Mouse (Mus musculus): ENCODE results near the gene Casp7.

Gene Casp7

DNA sequence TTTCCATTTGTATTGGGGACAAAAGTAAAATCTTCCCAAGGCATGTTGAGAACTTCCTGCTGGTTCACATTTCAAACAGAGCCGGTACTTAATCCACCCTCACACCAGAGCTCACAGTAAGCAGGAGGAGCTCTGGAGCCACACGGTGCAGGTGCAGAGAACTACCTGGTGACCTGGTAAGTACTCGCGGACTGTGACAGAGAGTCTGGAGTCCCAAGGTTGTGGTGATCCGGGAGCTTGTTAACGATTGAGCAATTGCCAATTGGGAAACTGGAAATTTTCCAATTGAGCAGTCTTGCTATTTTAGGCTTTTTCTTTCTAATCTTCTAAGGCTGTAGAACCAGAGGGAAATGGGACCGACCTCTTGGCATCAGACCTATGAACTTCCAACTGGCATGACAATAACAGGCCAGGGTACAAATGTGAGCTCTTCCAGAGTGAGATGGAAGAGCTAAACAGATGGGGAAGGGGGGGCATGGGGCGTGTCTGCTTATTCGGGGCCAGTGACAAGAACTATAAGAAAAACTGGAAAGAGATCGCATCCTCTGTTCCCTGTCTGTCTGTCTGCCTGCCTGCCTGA is 64.7 kb downstream of the Casp7 start, which contains the start of gene Plekhs1:
Gene Plekhs1 (plus strand): TSS at position 119 of the 580 bp plus-strand sequence.
- no peak for DNase-seq (ENCODE audit: extremely low read depth, low read depth)

DNA sequence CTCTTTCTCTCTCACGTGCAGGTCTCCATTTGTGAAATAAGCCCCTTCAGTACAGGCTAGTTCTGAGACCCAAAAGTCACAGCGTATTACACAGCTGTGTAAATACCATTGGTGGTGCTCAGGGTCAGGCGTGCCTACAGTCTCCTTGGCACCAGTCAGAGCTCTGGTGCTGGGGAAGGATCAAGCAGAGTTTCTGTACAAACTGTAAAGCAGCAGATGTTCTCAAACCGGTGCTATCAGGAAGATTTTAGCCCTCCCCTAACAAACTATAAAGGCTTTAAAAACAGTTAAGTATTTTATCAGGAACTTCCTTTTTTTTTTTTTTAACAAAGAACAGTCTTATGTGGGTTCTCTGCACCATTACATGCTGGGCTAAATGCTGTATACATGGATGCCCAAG is 65.9 kb downstream of the Casp7 start:
- peak; percentile 77 for DNase-seq (ENCODE audit: extremely low read depth, low read depth)

DNA sequence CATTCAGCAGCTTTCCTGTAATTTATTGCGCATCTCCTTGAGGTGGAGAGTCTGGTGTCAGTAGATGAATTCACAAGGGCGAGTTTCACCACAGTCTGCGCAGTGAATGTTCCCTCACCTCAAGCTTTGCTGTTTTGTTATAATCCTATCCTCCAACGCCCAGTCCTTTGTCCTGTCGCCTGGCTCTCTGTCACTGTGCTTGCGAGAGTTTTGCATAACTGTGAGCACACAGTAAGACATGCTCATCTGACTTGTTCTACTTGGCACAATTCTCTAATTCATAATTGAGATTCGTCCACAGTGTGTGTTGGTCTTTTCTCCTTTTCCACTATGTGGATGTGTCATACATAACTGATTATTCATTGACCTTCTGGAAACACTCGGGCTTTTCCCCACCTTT is 69.6 kb downstream of the Casp7 start:
- DNase-seq (ENCODE audit: extremely low read depth, low read depth): no peak

DNA sequence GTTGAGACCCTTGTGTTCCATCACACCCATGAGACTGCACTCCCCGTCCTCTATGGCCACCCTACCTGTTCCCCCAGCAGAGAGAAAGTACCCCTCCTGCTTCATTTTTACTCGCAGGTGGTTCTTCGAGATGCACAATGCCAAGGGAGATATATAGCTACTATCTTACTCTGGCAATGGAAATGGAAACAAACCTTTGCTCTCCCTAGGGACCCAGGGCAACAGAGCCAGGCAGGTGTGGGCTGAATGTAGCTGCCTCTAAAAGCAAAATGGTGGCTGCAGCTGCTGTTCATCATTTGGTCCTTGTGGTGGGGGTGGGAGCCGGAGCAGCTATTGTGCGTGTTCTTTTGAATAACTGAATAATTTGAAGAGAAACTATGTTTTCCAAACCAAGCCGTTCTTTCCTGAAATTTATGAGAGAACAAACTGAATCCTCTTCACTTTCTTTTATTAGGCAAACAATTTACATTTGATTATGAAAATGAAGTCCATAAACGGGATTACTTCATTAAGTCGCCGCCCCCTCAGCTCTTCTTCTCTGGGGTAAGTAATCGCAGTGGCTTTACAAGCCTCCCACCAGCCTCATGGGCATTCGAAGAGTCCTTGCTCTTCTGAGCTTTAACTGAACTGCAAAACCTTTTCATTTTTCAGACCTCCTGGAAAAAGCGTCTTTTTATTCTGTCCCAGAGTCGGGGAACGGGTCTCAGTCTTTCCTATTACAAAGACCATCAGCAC is 73.5 kb downstream of the Casp7 start:
- no peak for DNase-seq (ENCODE audit: extremely low read depth, low read depth)

DNA sequence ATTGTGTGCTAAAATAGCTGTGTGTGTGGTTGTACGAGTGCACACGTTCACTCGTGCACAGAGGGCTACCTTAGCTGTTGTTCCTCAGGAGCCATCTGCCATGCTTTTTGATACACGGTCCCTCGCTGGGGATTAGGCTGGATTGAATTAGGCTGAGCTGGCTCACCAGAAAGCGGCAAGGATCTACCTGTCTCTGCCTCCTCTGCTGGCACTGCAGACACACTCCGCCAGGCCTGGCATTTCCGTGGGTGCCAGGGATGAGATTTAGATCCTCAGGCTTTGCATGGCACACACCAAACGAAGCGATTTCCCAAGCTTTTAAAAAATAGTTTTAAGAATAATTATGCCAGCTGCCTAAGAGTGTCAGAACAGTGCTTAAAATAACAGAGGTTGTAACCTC is 75.0 kb downstream of the Casp7 start:
- no peak for DNase-seq (ENCODE audit: extremely low read depth, low read depth)

DNA sequence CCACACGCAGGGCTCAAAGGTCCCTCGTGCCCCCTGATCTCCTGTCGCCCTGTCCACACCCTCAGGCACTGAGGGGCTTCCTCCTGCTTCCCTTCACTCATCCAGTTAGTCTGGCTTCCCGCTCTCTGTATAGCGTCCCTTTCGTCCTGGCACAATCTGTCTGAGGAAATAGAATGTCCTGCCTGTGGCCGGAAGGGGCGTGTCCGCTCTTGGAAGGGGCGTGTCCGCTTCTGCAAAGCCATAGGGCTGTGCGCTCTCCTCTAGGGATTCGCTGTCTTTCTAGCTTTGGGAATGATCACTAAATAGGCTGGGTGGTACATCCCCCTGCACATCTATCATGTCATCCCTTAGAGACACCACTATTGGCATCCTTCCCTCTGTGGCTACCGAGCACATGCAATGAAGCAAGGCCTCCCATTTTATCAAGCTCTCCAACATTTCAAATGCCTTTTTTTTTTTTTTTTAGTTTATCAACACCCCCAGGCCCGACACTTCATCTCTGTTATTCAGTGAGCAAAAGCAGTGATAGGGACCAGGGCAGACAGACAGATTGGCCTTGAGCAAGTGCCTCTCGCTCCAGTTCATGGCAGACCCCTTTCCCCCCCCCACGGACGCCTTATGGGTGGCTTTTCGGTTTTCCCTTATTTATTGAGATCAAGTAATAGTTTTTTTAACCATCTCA is 78.1 kb downstream of the Casp7 start:
- DNase-seq (ENCODE audit: extremely low read depth, low read depth): peak; percentile 90

DNA sequence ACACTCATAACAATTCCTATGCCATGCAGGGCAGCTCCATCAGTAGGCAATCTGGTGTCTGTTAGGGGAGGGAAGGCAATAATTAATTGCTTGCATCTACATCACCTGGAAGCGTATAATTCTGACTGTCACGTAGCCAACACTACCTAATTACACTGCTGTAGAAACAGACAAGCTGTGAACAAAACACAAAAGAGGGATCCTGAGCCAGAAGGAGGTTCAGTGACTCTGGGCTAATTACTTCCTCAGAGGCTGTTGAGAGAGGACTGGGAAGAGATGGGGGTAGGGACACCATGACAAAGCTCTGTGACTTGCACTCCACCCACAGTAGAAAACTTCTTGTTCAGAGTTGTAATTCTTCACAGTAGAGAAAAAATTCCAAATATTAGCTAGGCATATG is 79.6 kb downstream of the Casp7 start:
- DNase-seq (ENCODE audit: extremely low read depth, low read depth): no peak

DNA sequence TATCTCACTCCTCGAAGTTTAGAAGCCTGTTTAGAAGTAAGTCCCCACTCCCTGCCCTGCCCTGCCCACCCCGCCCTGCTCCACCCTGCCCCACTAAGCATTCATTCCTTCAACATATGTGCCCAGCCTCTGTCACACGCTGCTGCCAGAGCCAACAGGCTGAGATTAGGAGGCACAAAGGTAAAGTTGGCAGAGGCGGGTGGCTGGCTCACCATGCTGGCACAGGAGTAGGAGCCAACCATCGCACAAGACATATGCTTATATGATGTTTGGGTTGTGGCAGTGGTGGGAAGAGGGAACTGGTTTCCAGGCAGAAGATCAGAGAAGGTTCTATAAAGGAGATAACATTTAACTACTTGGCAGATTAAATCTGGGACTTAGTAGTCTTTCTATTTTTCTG is 80.3 kb downstream of the Casp7 start:
- no peak for DNase-seq (ENCODE audit: extremely low read depth, low read depth)

DNA sequence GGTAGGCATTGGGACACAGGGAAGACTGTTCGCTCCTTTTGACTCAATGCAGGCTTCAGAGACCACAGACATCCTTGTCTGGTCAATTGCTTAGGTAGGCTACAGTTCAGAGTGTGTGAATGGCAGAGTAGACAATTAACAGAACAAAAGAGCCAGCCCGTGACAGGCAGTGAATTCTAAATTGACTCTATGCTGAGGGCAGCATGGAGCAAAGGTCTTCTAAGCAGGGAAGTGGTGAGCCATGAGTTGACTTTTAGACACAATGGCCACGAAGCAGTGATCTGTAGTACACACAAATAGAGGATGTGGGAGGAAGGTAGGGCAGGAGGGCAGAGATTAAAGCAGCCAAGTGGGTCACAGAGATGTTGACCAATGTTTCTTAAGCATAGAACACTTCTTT is 80.9 kb downstream of the Casp7 start:
- DNase-seq (ENCODE audit: extremely low read depth, low read depth): no peak

DNA sequence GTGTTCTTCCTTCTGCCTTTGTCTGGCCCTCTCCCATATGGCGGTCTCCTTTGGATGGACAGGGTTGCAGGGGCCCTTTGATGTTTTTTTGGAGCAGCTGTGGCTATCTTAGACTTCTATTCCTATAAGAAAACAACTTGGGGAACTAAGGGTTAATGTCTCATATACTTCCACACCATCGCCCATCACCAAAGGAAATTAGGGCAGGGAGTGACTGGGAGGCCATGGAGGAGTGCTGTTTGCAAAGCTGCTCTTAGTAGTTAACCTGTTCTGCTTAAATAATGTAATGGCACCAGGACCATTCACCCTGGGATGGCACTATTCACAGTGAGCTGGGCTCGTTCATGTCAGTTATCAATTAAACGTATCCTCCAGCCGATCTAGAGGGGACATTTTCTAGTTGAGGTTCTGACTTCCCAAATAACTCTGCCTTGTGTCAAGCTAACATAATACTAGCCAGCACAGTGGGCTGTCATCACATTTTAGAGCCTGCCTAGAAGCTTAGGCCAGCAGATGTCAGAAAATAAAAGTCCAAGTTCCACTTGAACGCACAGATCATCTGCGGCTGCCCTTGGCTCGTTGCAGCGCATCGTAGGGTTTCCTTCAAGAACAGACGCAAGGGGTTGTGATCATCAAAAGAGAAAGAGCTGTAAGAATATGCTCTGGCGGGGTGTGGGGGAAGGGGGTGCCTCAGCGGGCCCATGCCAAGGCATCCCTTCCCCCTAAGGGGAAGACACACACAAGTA is 87.9 kb downstream of the Casp7 start:
- DNase-seq (ENCODE audit: extremely low read depth, low read depth): no peak

DNA sequence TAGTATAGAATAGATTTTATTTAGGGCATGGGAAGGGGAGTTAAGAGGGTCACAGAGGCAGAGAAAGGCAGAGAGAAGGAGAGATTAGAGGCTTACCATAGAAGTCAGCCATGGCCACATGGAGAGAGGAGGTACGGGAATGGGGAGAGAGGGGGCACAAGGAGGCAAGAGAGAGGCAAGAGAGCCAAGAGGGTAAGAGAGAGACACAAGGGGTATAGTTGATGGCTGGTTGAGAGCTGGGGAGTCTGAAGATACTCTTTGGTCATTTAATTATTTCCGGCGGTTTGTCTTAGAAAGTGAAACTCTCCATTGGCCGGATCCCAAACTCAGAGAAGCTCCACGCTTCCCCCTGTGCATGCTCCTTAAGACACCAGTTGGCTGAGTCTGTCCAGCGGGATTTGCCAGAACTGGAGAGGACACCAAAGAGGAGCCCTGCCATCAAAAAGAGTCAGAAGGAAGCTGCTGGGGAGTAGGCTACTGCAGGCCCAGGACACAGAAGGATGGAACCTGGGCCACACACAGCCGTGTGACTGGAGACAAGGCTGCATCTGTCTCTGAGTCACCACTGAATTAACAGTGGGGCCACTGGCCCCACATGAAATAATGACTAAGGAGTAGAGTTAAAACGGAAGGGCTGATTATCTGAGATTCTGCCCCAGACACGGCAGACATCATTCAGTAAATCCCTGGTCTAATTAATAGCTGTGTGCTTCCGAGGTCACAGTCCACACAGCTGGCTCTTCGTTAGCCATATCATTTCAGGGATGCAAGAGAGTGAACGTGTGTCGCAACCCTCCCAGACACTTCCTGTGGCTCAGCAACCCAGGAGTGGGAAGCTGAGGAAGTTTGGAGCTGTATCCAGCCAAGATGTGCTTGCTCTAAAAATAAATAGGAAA is 88.7 kb downstream of the Casp7 start:
- no peak for DNase-seq (ENCODE audit: extremely low read depth, low read depth)

DNA sequence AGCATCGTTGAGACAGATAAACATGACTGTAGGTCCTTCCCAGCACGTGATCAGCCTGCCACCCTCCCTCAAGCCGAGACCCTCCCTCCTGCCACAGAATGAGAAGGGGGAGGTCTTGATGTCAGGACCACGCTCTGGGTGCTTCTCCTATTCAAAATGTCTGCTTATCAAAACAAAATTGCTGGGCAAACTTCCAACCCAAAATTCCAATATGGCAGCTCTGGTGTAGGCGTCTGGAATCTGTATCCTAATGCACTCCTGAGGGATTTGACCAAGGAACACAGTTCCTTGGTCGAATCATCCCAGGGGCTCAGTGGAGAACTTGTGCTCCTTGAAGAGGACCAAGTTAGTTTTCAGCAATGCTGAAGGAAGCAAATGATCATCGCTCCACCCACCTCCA is 90.0 kb downstream of the Casp7 start:
- no peak for DNase-seq (ENCODE audit: extremely low read depth, low read depth)

DNA sequence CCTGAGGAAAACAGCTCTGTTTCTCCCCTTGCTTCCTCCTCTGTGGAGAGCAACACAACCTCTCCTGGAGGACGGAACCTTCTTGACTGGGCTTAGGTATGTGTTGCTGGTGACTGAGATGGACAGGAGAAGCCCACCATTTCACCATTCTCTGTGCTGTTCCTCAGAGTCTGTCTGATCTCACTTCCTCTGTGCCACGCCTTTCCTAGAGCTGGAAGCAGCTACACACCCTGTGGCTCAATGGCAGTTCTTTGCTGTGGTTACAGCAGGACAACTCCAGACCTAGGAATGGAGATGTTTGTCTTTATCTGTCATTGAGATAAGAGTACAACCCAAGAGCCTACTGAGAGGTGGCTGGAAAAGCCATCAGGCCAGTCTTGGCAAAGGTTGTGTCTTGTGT is 90.4 kb downstream of the Casp7 start:
- DNase-seq (ENCODE audit: extremely low read depth, low read depth): no peak

DNA sequence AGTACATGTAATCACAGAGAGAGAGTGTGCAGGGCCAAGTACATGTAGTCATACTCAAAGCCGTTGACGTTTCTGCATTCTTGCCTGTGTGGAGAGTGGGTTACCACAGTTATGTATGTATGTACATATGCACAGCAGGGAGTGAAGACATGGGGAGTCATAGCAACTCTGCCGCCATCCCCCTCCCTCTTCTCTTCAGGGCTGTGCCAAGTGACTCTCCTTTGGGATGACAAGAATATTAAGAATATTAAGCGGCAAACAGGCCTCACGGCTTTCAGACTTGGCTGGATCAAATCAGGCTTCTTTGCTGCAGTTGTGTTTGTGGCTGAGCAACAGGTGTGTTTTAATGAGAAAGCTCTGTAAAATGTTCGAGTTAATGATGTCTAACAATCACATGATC is 92.7 kb downstream of the Casp7 start:
- DNase-seq (ENCODE audit: extremely low read depth, low read depth): no peak

Data from MEL-GATA-1-ER (cell line).